Mouse (Mus musculus): ENCODE data around the gene Foxn3. TPM values are rescaled to one million over a fixed set of nuclear protein-coding genes. Genes with fewer than 3 reads are reported as not detected.

Foxn3 gene
- polyA plus RNA-seq, 1 experiment from 2014 or later, result 51.9 TPM

GRCm38 (mm10) chr12:99380124-99380523 lies 183.3 kb downstream of the Foxn3 start:
- no peak overlapping the region for H3K4me2 ChIP-seq
- no peak for ATAC-seq (ENCODE audit: extremely low read depth, insufficient number of reproducible peaks, low FRiP score, low TSS enrichment)
- no peak overlapping the region for H3K4me3 ChIP-seq
- peaks cover 64% of the 10 kb centered on the region for H3K4me1 ChIP-seq
- H3K36me3 ChIP-seq, result peaks cover 26% of the 10 kb centered on the region
- H3K27ac ChIP-seq (replicated peaks), result no peak overlapping the region
- peaks cover 3% of the 10 kb centered on the region; the same call in 1 of the 2 replicates for H3K9me3 ChIP-seq
- no peaks in the 10 kb centered on the region for H3K27me3 ChIP-seq (replicated peaks)
- 73% methylated on average over 6 of the region's 6 CpGs for whole genome bisulfite sequencing
- H3K9ac ChIP-seq, result no peak overlapping the region

- 35% methylated on average over 8 of the region's 8 CpGs for WGBS
- H3K4me2 ChIP-seq, result peak overlapping the region; percentile 45
- H3K9me3 ChIP-seq, result peaks cover 3% of the 10 kb centered on the region; the same call in 1 of the 2 replicates
- H3K4me3 ChIP-seq, result 0 out of 2 replicates have a peak overlapping the region, but pooled peaks have one; percentile 8
- peaks cover 38% of the 10 kb centered on the region for H3K36me3 ChIP-seq
- peak overlapping the region; percentile 71 for H3K27ac ChIP-seq (replicated peaks)
- H3K4me1 ChIP-seq, result peaks cover 77% of the 10 kb centered on the region
- no peaks in the 10 kb centered on the region for H3K27me3 ChIP-seq (replicated peaks)
- no peak for ATAC-seq (ENCODE audit: extremely low read depth, insufficient number of reproducible peaks, low FRiP score, low TSS enrichment)
- H3K9ac ChIP-seq, result no peak overlapping the region; the same call in 1 of the 2 replicates
These were observed 185.1 kb downstream of the Foxn3 start for GRCm38 (mm10) chr12:99378284-99378683.

- no peaks in the 10 kb centered on the region for H3K27me3 ChIP-seq (replicated peaks)
- H3K36me3 ChIP-seq, result peaks cover 32% of the 10 kb centered on the region
- peaks cover 3% of the 10 kb centered on the region; the same call in 1 of the 2 replicates for H3K9me3 ChIP-seq
- no peak overlapping the region for H3K4me3 ChIP-seq
- H3K4me2 ChIP-seq, result peak overlapping the region; percentile 45; the same call in 1 of the 2 replicates
- H3K4me1 ChIP-seq, result peaks cover 77% of the 10 kb centered on the region
- peak overlapping the region; percentile 54; the same call in 1 of the 2 replicates for H3K9ac ChIP-seq
- H3K27ac ChIP-seq (replicated peaks), result peak overlapping the region; percentile 71
- no peak for ATAC-seq (ENCODE audit: extremely low read depth, insufficient number of reproducible peaks, low FRiP score, low TSS enrichment)
- 44% methylated on average over 3 of the region's 3 CpGs for WGBS
These were observed 185.7 kb downstream of the Foxn3 start for GRCm38 (mm10) chr12:99377705-99378104.

- H3K27me3 ChIP-seq (replicated peaks), result no peaks in the 10 kb centered on the region
- 0 out of 2 replicates have a peak overlapping the region, but pooled peaks have one; percentile 1 for H3K4me2 ChIP-seq
- H3K4me1 ChIP-seq, result peaks cover 83% of the 10 kb centered on the region
- H3K4me3 ChIP-seq, result no peak overlapping the region
- peak overlapping the region; percentile 54; the same call in 1 of the 2 replicates for H3K9ac ChIP-seq
- WGBS, result 45% methylated on average over 10 of the region's 10 CpGs
- 0 out of 2 replicates have a peak overlapping the region, but pooled peaks have one; percentile 67 for H3K27ac ChIP-seq (replicated peaks)
- peaks cover 26% of the 10 kb centered on the region for H3K36me3 ChIP-seq
- peaks cover 2% of the 10 kb centered on the region; the same call in 1 of the 2 replicates for H3K9me3 ChIP-seq
- peak; percentile 26; the same call in 1 of the 2 replicates for ATAC-seq (ENCODE audit: extremely low read depth, insufficient number of reproducible peaks, low FRiP score, low TSS enrichment)
These were observed 186.3 kb downstream of the Foxn3 start for GRCm38 (mm10) chr12:99377069-99377468.

GRCm38 (mm10) chr12:99375878-99376454 lies 187.4 kb downstream of the Foxn3 start:
- H3K27ac ChIP-seq (replicated peaks), result no peak overlapping the region; the same call in 1 of the 2 replicates
- no peak overlapping the region for H3K4me2 ChIP-seq
- no peak overlapping the region for H3K9ac ChIP-seq
- no peak for ATAC-seq (ENCODE audit: extremely low read depth, insufficient number of reproducible peaks, low FRiP score, low TSS enrichment)
- WGBS, result 67% methylated on average over 8 of the region's 8 CpGs
- H3K4me3 ChIP-seq, result no peak overlapping the region
- no peaks in the 10 kb centered on the region for H3K27me3 ChIP-seq (replicated peaks)
- H3K9me3 ChIP-seq, result no peaks in the 10 kb centered on the region
- H3K36me3 ChIP-seq, result peaks cover 18% of the 10 kb centered on the region
- H3K4me1 ChIP-seq, result peaks cover 86% of the 10 kb centered on the region

- no peak overlapping the region for H3K4me3 ChIP-seq
- H3K27me3 ChIP-seq (replicated peaks), result no peaks in the 10 kb centered on the region
- ATAC-seq (ENCODE audit: extremely low read depth, insufficient number of reproducible peaks, low FRiP score, low TSS enrichment), result no peak
- peaks cover 17% of the 10 kb centered on the region; the same call in 1 of the 2 replicates for H3K36me3 ChIP-seq
- WGBS, result 82% methylated on average over 6 of the region's 6 CpGs
- H3K9ac ChIP-seq, result no peak overlapping the region
- no peaks in the 10 kb centered on the region for H3K9me3 ChIP-seq
- no peak overlapping the region for H3K27ac ChIP-seq (replicated peaks)
- H3K4me2 ChIP-seq, result no peak overlapping the region
- H3K4me1 ChIP-seq, result peaks cover 88% of the 10 kb centered on the region
These were observed 188.0 kb downstream of the Foxn3 start for GRCm38 (mm10) chr12:99375426-99375825.

GRCm38 (mm10) chr12:99374099-99374600 lies 189.2 kb downstream of the Foxn3 start:
- H3K4me2 ChIP-seq, result no peak overlapping the region
- WGBS, result 59% methylated on average over 12 of the region's 12 CpGs
- no peaks in the 10 kb centered on the region for H3K27me3 ChIP-seq (replicated peaks)
- peaks cover 17% of the 10 kb centered on the region; the same call in 1 of the 2 replicates for H3K36me3 ChIP-seq
- ATAC-seq (ENCODE audit: extremely low read depth, insufficient number of reproducible peaks, low FRiP score, low TSS enrichment), result no peak
- H3K27ac ChIP-seq (replicated peaks), result 0 out of 2 replicates have a peak overlapping the region, but pooled peaks have one; percentile 32
- no peak overlapping the region for H3K9ac ChIP-seq
- peaks cover 88% of the 10 kb centered on the region for H3K4me1 ChIP-seq
- no peaks in the 10 kb centered on the region for H3K9me3 ChIP-seq
- no peak overlapping the region for H3K4me3 ChIP-seq

GRCm38 (mm10) chr12:99373584-99373983 lies 189.8 kb downstream of the Foxn3 start:
- Histone ChIP-seq H3K9ac (no peak overlapping the region), H3K4me1 (peaks cover 82% of the 10 kb centered on the region), H3K27me3 (replicated peaks) (no peaks in the 10 kb centered on the region), H3K36me3 (peaks cover 17% of the 10 kb centered on the region; the same call in 1 of the 2 replicates), H3K4me2 (no peak overlapping the region), H3K4me3 (no peak overlapping the region), H3K27ac (replicated peaks) (0 out of 2 replicates have a peak overlapping the region, but pooled peaks have one; percentile 24), H3K9me3 (no peaks in the 10 kb centered on the region)
- 57% methylated on average over 4 of the region's 4 CpGs for WGBS
- no peak for ATAC-seq (ENCODE audit: extremely low read depth, insufficient number of reproducible peaks, low FRiP score, low TSS enrichment)

GRCm38 (mm10) chr12:99371500-99371899 lies 191.9 kb downstream of the Foxn3 start:
- no peak for ATAC-seq (ENCODE audit: extremely low read depth, insufficient number of reproducible peaks, low FRiP score, low TSS enrichment)
- Histone ChIP-seq H3K9ac (no peak overlapping the region), H3K4me1 (peaks cover 65% of the 10 kb centered on the region), H3K27me3 (replicated peaks) (no peaks in the 10 kb centered on the region), H3K4me2 (no peak overlapping the region), H3K9me3 (no peaks in the 10 kb centered on the region), H3K27ac (replicated peaks) (no peak overlapping the region), H3K4me3 (no peak overlapping the region), H3K36me3 (peaks cover 17% of the 10 kb centered on the region; the same call in 1 of the 2 replicates)
- WGBS, result 65% methylated on average over 5 of the region's 5 CpGs

GRCm38 (mm10) chr12:99368251-99368650 lies 195.1 kb downstream of the Foxn3 start:
- H3K4me2 ChIP-seq, result no peak overlapping the region
- no peaks in the 10 kb centered on the region for H3K9me3 ChIP-seq
- 88% methylated on average over 10 of the region's 10 CpGs for WGBS
- no peaks in the 10 kb centered on the region for H3K27me3 ChIP-seq (replicated peaks)
- no peak for ATAC-seq (ENCODE audit: extremely low read depth, insufficient number of reproducible peaks, low FRiP score, low TSS enrichment)
- H3K4me3 ChIP-seq, result no peak overlapping the region
- H3K4me1 ChIP-seq, result peaks cover 58% of the 10 kb centered on the region
- no peak overlapping the region for H3K9ac ChIP-seq
- no peaks in the 10 kb centered on the region for H3K36me3 ChIP-seq
- no peak overlapping the region for H3K27ac ChIP-seq (replicated peaks)

GRCm38 (mm10) chr12:99365999-99366398 lies 197.4 kb downstream of the Foxn3 start:
- H3K4me2 ChIP-seq, result no peak overlapping the region

More at GRCm38 (mm10) chr12:99365999-99366398, 197.4 kb downstream of the Foxn3 start:
- ATAC-seq (ENCODE audit: extremely low read depth, insufficient number of reproducible peaks, low FRiP score, low TSS enrichment), result no peak
- Histone ChIP-seq H3K27ac (replicated peaks) (no peak overlapping the region), H3K4me3 (no peak overlapping the region), H3K9me3 (no peaks in the 10 kb centered on the region), H3K36me3 (no peaks in the 10 kb centered on the region), H3K9ac (no peak overlapping the region), H3K4me1 (peaks cover 66% of the 10 kb centered on the region), H3K27me3 (replicated peaks) (no peaks in the 10 kb centered on the region)
- WGBS, result 86% methylated on average over 9 of the region's 9 CpGs
